ENCODE assay signal across 7 mouse cellular contexts in the genomic region with DNA sequence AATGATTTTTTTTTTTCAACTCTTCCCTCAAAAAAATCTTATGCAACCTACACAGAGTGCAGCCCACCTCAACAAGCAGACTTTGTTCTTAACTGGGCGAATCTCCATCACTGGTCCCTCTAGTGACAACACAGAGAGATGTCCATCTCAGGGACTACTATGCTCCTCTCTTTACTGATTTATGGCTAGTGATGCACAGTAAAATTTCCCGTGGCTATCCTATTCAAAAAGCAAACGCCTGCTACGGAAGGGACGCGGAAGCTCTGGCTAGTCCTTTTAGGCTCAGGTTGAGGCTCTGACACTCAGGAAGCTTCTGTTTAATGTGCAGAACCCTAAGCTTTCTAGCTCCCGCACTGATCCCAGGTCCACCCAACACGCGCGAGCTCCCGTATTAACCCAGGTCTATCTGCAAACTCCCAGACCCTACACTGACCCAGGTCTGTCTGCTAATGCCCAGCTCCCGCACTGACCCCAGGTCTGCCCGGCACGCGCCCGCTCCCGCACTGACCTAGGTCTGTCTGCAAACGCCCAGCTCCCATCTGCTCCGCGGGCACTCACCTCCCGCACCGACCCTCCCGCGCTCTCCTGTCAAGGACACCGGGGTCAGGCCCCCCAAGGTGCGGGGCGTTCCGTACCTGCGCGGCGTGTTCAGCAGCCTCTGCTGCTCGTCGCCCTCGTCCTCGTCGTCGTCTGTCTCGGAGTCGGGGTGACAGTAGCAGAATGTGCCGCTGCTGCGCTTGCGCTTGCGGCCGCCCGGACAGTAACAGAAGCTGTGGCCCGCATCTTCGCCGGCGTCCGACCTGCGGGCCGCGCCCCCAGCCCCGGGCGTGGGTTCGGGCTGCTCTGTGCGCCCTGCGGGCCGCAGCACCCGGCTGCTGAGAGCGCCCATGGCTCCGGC. TPM values are rescaled to one million over a fixed set of nuclear protein-coding genes. Genes with fewer than 3 reads are reported as not detected.
A peak's percentile ranks its signal among the peaks of the same experiment; 100 is the strongest.
DNase-seq lines count a peak whose midpoint lies in the region; ATAC-seq and TF ChIP-seq lines count a peak whose summit lies in the region.

No protein-coding gene starts in this region.

- no peaks in the 10 kb centered on the region for H3K4me1 ChIP-seq in cerebellum, adult 2 months (ENCODE audit: control insufficient read depth, insufficient read depth, low read length)
- H3K4me1 ChIP-seq in forebrain, postnatal 0 days (ENCODE audit: insufficient read depth): peaks cover 15% of the 10 kb centered on the region
- peaks cover 33% of the 10 kb centered on the region for H3K4me1 ChIP-seq in hindbrain, embryonic 15.5 days (replicated peaks)
- peaks cover 41% of the 10 kb centered on the region for H3K4me1 ChIP-seq in liver, embryonic 12.5 days
- H3K4me1 ChIP-seq in neural tube, embryonic 15.5 days: peaks cover 39% of the 10 kb centered on the region

- no peak for TF ChIP-seq POLR2A in cerebellum, adult 2 months (IDR thresholded peaks at IDR 0.05; ENCODE audit: borderline replicate concordance, insufficient read depth, low read length)

- H3K27me3 ChIP-seq in cerebellum, adult 2 months (ENCODE audit: control insufficient read depth, insufficient read depth, low read length): no peaks in the 10 kb centered on the region
- H3K27me3 ChIP-seq in forebrain, postnatal 0 days (ENCODE audit: insufficient read depth, low read length): no peaks in the 10 kb centered on the region
- no peaks in the 10 kb centered on the region for H3K27me3 ChIP-seq in hindbrain, embryonic 15.5 days
- H3K27me3 ChIP-seq in liver, embryonic 12.5 days (replicated peaks): no peaks in the 10 kb centered on the region
- H3K27me3 ChIP-seq in neural tube, embryonic 15.5 days (replicated peaks): no peaks in the 10 kb centered on the region

- H3K4me2 ChIP-seq in forebrain, postnatal 0 days (ENCODE audit: low read depth): peak overlapping the region; percentile 90
- H3K4me2 ChIP-seq in hindbrain, embryonic 15.5 days: peak overlapping the region; percentile 78
- peak overlapping the region; percentile 100 for H3K4me2 ChIP-seq in liver, embryonic 12.5 days
- H3K4me2 ChIP-seq in neural tube, embryonic 15.5 days: peak overlapping the region; percentile 82

- H3K4me3 ChIP-seq in cerebellum, adult 2 months (replicated peaks; ENCODE audit: insufficient read depth, low read depth, low read length): peak overlapping the region; percentile 99
- peak overlapping the region; percentile 93 for H3K4me3 ChIP-seq in forebrain, postnatal 0 days (ENCODE audit: low read depth, low read length)
- peak overlapping the region; percentile 88 for H3K4me3 ChIP-seq in hindbrain, embryonic 15.5 days
- peak overlapping the region; percentile 91 for H3K4me3 ChIP-seq in liver, embryonic 12.5 days
- peak overlapping the region; percentile 99 for H3K4me3 ChIP-seq in neural tube, embryonic 15.5 days (replicated peaks)

- no peak for TF ChIP-seq CTCF in cerebellum, adult 2 months (IDR thresholded peaks at IDR 0.05; ENCODE audit: borderline replicate concordance, insufficient read depth, low read depth, low read length)
- TF ChIP-seq CTCF in forebrain, postnatal 0 days (IDR thresholded peaks at IDR 0.05; ENCODE audit: low read depth): peak; percentile 38; the same call in 1 of the 2 replicates

- peak overlapping the region; percentile 88 for H3K27ac ChIP-seq in cerebellum, adult 2 months (ENCODE audit: insufficient read depth, low read length)
- peak overlapping the region; percentile 91 for H3K27ac ChIP-seq in forebrain, postnatal 0 days (ENCODE audit: low read depth, low read length)
- H3K27ac ChIP-seq in hindbrain, embryonic 15.5 days (replicated peaks): peak overlapping the region; percentile 94
- peak overlapping the region; percentile 91 for H3K27ac ChIP-seq in liver, embryonic 12.5 days
- H3K27ac ChIP-seq in neural tube, embryonic 15.5 days (replicated peaks): peak overlapping the region; percentile 92

- under 1% methylated on average over 62 of the region's 62 CpGs for WGBS in cerebellum, adult 2 months
- 2% methylated on average over 62 of the region's 62 CpGs for WGBS in forebrain, postnatal 0 days
- WGBS in hindbrain, embryonic 15.5 days: under 1% methylated on average over 57 of the region's 62 CpGs
- WGBS in liver, embryonic 12.5 days (ENCODE audit: insufficient replicate concordance): under 1% methylated on average over 62 of the region's 62 CpGs
- under 1% methylated on average over 62 of the region's 62 CpGs for WGBS in neural tube, embryonic 15.5 days

- no peak for ATAC-seq in forebrain, postnatal 0 days
- peak; percentile 55 for ATAC-seq in hindbrain, embryonic 15.5 days (ENCODE audit: low FRiP score, low read depth)
- peak; percentile 40 for ATAC-seq in liver, embryonic 12.5 days
- peak; percentile 83 for ATAC-seq in neural tube, embryonic 15.5 days (ENCODE audit: low FRiP score)

- H3K36me3 ChIP-seq in forebrain, postnatal 0 days (ENCODE audit: insufficient read depth): no peaks in the 10 kb centered on the region
- H3K36me3 ChIP-seq in hindbrain, embryonic 15.5 days: no peaks in the 10 kb centered on the region
- no peaks in the 10 kb centered on the region for H3K36me3 ChIP-seq in liver, embryonic 12.5 days
- peaks cover under 1% of the 10 kb centered on the region for H3K36me3 ChIP-seq in neural tube, embryonic 15.5 days

- H3K9ac ChIP-seq in forebrain, postnatal 0 days: peak overlapping the region; percentile 90
- peak overlapping the region; percentile 81 for H3K9ac ChIP-seq in hindbrain, embryonic 15.5 days
- peak overlapping the region; percentile 95 for H3K9ac ChIP-seq in liver, embryonic 12.5 days
- H3K9ac ChIP-seq in neural tube, embryonic 15.5 days (replicated peaks): peak overlapping the region; percentile 85

- DNase-seq in urinary bladder, postnatal 25 days (ENCODE audit: low spot score): peak; percentile 27
- DNase-seq in urinary bladder, adult 2 months (ENCODE audit: low spot score): no peak
- peak; percentile 70 to 77 for DNase-seq in cerebellum, adult 2 months
- peak; percentile 35 for DNase-seq in forebrain, postnatal 0 days

- no peaks in the 10 kb centered on the region for H3K9me3 ChIP-seq in forebrain, postnatal 0 days (ENCODE audit: low read length)
- no peaks in the 10 kb centered on the region for H3K9me3 ChIP-seq in hindbrain, embryonic 15.5 days
- H3K9me3 ChIP-seq in liver, embryonic 12.5 days (replicated peaks): no peaks in the 10 kb centered on the region
- no peaks in the 10 kb centered on the region for H3K9me3 ChIP-seq in neural tube, embryonic 15.5 days (replicated peaks)

RNA-seq across cellular contexts. Expression of a gene that starts 0.7 kb away (rescaled TPM):
- 16.5 TPM in 2 replicates for polyA plus RNA-seq in urinary bladder, adult 2 months (2012; rRNA removed)
- 30.3 and 31.0 TPM in 2 replicates for polyA plus RNA-seq in cerebellum, adult 2 months (2012; rRNA removed)
- 19.5 and 23.6 TPM in 2 replicates for total RNA-seq in forebrain, postnatal 0 days (2014; rRNA removed)
- 19.5 and 26.5 TPM in 2 replicates for polyA plus RNA-seq in forebrain, postnatal 0 days (2015; fragmentation: Nextera tagmentation; extraction: Ambion mirVana)
- 36.1 and 36.4 TPM in 2 replicates for polyA plus RNA-seq in hindbrain, embryonic 15.5 days (2015; fragmentation: Nextera tagmentation; extraction: Ambion mirVana)
- 17.5 and 17.8 TPM in 2 replicates for polyA plus RNA-seq in liver, embryonic 12.5 days (2016; fragmentation: Nextera tagmentation; extraction: Ambion mirVana)
- polyA plus RNA-seq in neural tube, embryonic 15.5 days (2015; fragmentation: Nextera tagmentation; extraction: Ambion mirVana): 38.7 and 41.8 TPM in 2 replicates

RNA-seq across cellular contexts. Expression of a gene that starts 48.2 kb away (rescaled TPM):
- 60.5 and 65.3 TPM in 2 replicates for polyA plus RNA-seq in urinary bladder, adult 2 months (2012; rRNA removed)
- polyA plus RNA-seq in cerebellum, adult 2 months (2012; rRNA removed): 59.8 and 62.5 TPM in 2 replicates
- total RNA-seq in forebrain, postnatal 0 days (2014; rRNA removed): 62.6 and 77.1 TPM in 2 replicates
- 112 and 129 TPM in 2 replicates for polyA plus RNA-seq in forebrain, postnatal 0 days (2015; fragmentation: Nextera tagmentation; extraction: Ambion mirVana)
- 84.6 and 94.0 TPM in 2 replicates for polyA plus RNA-seq in hindbrain, embryonic 15.5 days (2015; fragmentation: Nextera tagmentation; extraction: Ambion mirVana)
- polyA plus RNA-seq in liver, embryonic 12.5 days (2016; fragmentation: Nextera tagmentation; extraction: Ambion mirVana): 82.0 and 85.1 TPM in 2 replicates
- polyA plus RNA-seq in neural tube, embryonic 15.5 days (2015; fragmentation: Nextera tagmentation; extraction: Ambion mirVana): 94.2 and 96.0 TPM in 2 replicates
